Mouse (Mus musculus): ENCODE measurements around the gene Gm49378. TPM values are rescaled to one million over a fixed set of nuclear protein-coding genes. Genes with fewer than 3 reads are reported as not detected.
A peak's percentile ranks its signal among the peaks of the same experiment; 100 is the strongest.

Gene Gm49378
- polyA plus RNA-seq, 1 experiment = 14.1 TPM

GRCm38 (mm10) chr14:55589771-55590448 is 47.8 kb downstream of the Gm49378 start:
- H3K27ac ChIP-seq (ENCODE audit: insufficient read depth, low read length) = 0 out of 2 replicates have a peak overlapping the region, but pooled peaks have one; percentile 9

GRCm38 (mm10) chr14:55589271-55589670 is 48.4 kb downstream of the Gm49378 start:
- no peaks in the 10 kb centered on the region for H3K27me3 ChIP-seq (ENCODE audit: control insufficient read depth, insufficient read depth, low read length, poor library complexity, severe bottlenecking)
- no peak overlapping the region for H3K9ac ChIP-seq (ENCODE audit: low read depth, poor library complexity, severe bottlenecking)
- no peaks in the 10 kb centered on the region for H3K4me1 ChIP-seq (ENCODE audit: control insufficient read depth, insufficient read depth, low read length)
- no peaks in the 10 kb centered on the region; the same call in 1 of the 2 replicates for H3K36me3 ChIP-seq (ENCODE audit: control insufficient read depth, insufficient read depth, low read length, poor library complexity, severe bottlenecking)
- H3K27ac ChIP-seq (ENCODE audit: insufficient read depth, low read length) = no peak overlapping the region
- no peak overlapping the region for H3K4me3 ChIP-seq (ENCODE audit: low read depth, low read length)
- no peaks in the 10 kb centered on the region for H3K9me3 ChIP-seq (replicated peaks; ENCODE audit: control insufficient read depth, insufficient read depth, low read length, poor library complexity, severe bottlenecking)
- TF ChIP-seq POLR2A (IDR thresholded peaks at IDR 0.05; ENCODE audit: insufficient read depth, low read length) (no peak), EP300 (IDR thresholded peaks at IDR 0.05; ENCODE audit: insufficient read depth, low read depth, low read length) (no peak), CTCF (IDR thresholded peaks at IDR 0.05; ENCODE audit: low read depth, low read length) (no peak)

More at GRCm38 (mm10) chr14:55589771-55590448, 47.8 kb downstream of the Gm49378 start:
- H3K27me3 ChIP-seq (ENCODE audit: control insufficient read depth, insufficient read depth, low read length, poor library complexity, severe bottlenecking) = no peaks in the 10 kb centered on the region
- no peak for TF ChIP-seq EP300 (IDR thresholded peaks at IDR 0.05; ENCODE audit: insufficient read depth, low read depth, low read length)
- no peak for TF ChIP-seq POLR2A (IDR thresholded peaks at IDR 0.05; ENCODE audit: insufficient read depth, low read length)
- TF ChIP-seq CTCF (IDR thresholded peaks at IDR 0.05; ENCODE audit: low read depth, low read length) = no peak
- peak overlapping the region; percentile 89 for H3K9ac ChIP-seq (ENCODE audit: low read depth, poor library complexity, severe bottlenecking)
- H3K4me1 ChIP-seq (ENCODE audit: control insufficient read depth, insufficient read depth, low read length) = no peaks in the 10 kb centered on the region
- no peak overlapping the region for H3K4me3 ChIP-seq (ENCODE audit: low read depth, low read length)
- peaks cover 5% of the 10 kb centered on the region for H3K36me3 ChIP-seq (ENCODE audit: control insufficient read depth, insufficient read depth, low read length, poor library complexity, severe bottlenecking)
- H3K9me3 ChIP-seq (replicated peaks; ENCODE audit: control insufficient read depth, insufficient read depth, low read length, poor library complexity, severe bottlenecking) = no peaks in the 10 kb centered on the region

GRCm38 (mm10) chr14:55586149-55586548 is 51.5 kb downstream of the Gm49378 start:
- peaks cover 3% of the 10 kb centered on the region; the same call in 1 of the 2 replicates for H3K36me3 ChIP-seq (ENCODE audit: control insufficient read depth, insufficient read depth, low read length, poor library complexity, severe bottlenecking)
- H3K9me3 ChIP-seq (replicated peaks; ENCODE audit: control insufficient read depth, insufficient read depth, low read length, poor library complexity, severe bottlenecking) = no peaks in the 10 kb centered on the region
- H3K27me3 ChIP-seq (ENCODE audit: control insufficient read depth, insufficient read depth, low read length, poor library complexity, severe bottlenecking) = no peaks in the 10 kb centered on the region
- no peak overlapping the region for H3K27ac ChIP-seq (ENCODE audit: insufficient read depth, low read length)
- no peaks in the 10 kb centered on the region for H3K4me1 ChIP-seq (ENCODE audit: control insufficient read depth, insufficient read depth, low read length)
- no peak overlapping the region for H3K4me3 ChIP-seq (ENCODE audit: low read depth, low read length)
- TF ChIP-seq EP300 (IDR thresholded peaks at IDR 0.05; ENCODE audit: insufficient read depth, low read depth, low read length) (no peak), CTCF (IDR thresholded peaks at IDR 0.05; ENCODE audit: low read depth, low read length) (no peak), POLR2A (IDR thresholded peaks at IDR 0.05; ENCODE audit: insufficient read depth, low read length) (no peak)
- peak overlapping the region; percentile 29; the same call in 1 of the 2 replicates for H3K9ac ChIP-seq (ENCODE audit: low read depth, poor library complexity, severe bottlenecking)

GRCm38 (mm10) chr14:55585566-55585960 is 52.1 kb downstream of the Gm49378 start:
- Histone ChIP-seq H3K4me1 (ENCODE audit: control insufficient read depth, insufficient read depth, low read length) (no peaks in the 10 kb centered on the region), H3K36me3 (ENCODE audit: control insufficient read depth, insufficient read depth, low read length, poor library complexity, severe bottlenecking) (peaks cover 9% of the 10 kb centered on the region), H3K4me3 (ENCODE audit: low read depth, low read length) (peak overlapping the region; percentile 20; the same call in 1 of the 2 replicates), H3K27me3 (ENCODE audit: control insufficient read depth, insufficient read depth, low read length, poor library complexity, severe bottlenecking) (no peaks in the 10 kb centered on the region), H3K9ac (ENCODE audit: low read depth, poor library complexity, severe bottlenecking) (peak overlapping the region; percentile 29; the same call in 1 of the 2 replicates), H3K27ac (ENCODE audit: insufficient read depth, low read length) (peak overlapping the region; percentile 65), H3K9me3 (replicated peaks; ENCODE audit: control insufficient read depth, insufficient read depth, low read length, poor library complexity, severe bottlenecking) (no peaks in the 10 kb centered on the region)
- TF ChIP-seq POLR2A (IDR thresholded peaks at IDR 0.05; ENCODE audit: insufficient read depth, low read length) (no peak), CTCF (IDR thresholded peaks at IDR 0.05; ENCODE audit: low read depth, low read length) (no peak), EP300 (IDR thresholded peaks at IDR 0.05; ENCODE audit: insufficient read depth, low read depth, low read length) (no peak)

GRCm38 (mm10) chr14:55584702-55585565 is 52.8 kb downstream of the Gm49378 start, which contains the start of gene Emc9:
Gene Emc9, minus strand, starts transcription at chr14:55585302.
- peak within 1 kb of the TSS; percentile 65 for H3K4me3 ChIP-seq (ENCODE audit: low read depth, low read length)
- H3K27ac ChIP-seq (ENCODE audit: insufficient read depth, low read length) = peak within 1 kb of the TSS; percentile 65
- peaks cover under 1% of the 10 kb centered on the region for H3K4me1 ChIP-seq (ENCODE audit: control insufficient read depth, insufficient read depth, low read length)
- TF ChIP-seq POLR2A (IDR thresholded peaks at IDR 0.05; ENCODE audit: insufficient read depth, low read length) (peak; percentile 27), EP300 (IDR thresholded peaks at IDR 0.05; ENCODE audit: insufficient read depth, low read depth, low read length) (no peak)
- no peaks in the 10 kb centered on the region for H3K9me3 ChIP-seq (replicated peaks; ENCODE audit: control insufficient read depth, insufficient read depth, low read length, poor library complexity, severe bottlenecking)
- peak within 1 kb of the TSS; percentile 29 for H3K9ac ChIP-seq (ENCODE audit: low read depth, poor library complexity, severe bottlenecking)
- H3K27me3 ChIP-seq (ENCODE audit: control insufficient read depth, insufficient read depth, low read length, poor library complexity, severe bottlenecking) = no peaks in the 10 kb centered on the region
- peaks cover 9% of the 10 kb centered on the region for H3K36me3 ChIP-seq (ENCODE audit: control insufficient read depth, insufficient read depth, low read length, poor library complexity, severe bottlenecking)
